Mouse (Mus musculus): ENCODE measurements at regions not wholly inside any gene's neighbourhood (a gene's known extent, or its start where the extent isn't known, plus 50 kb on each side); places are given as distances from the start of the nearest gene placed in this dataset.

- no peak for DNase-seq (ENCODE audit: low spot score in 2 of 2)
- intact Hi-C loops (cut with DNase I) = no loop called here
Observed at GRCm38 (mm10) chr15:70276838-70277237, 3557.5 kb upstream of the Gm6569 start.

DNA sequence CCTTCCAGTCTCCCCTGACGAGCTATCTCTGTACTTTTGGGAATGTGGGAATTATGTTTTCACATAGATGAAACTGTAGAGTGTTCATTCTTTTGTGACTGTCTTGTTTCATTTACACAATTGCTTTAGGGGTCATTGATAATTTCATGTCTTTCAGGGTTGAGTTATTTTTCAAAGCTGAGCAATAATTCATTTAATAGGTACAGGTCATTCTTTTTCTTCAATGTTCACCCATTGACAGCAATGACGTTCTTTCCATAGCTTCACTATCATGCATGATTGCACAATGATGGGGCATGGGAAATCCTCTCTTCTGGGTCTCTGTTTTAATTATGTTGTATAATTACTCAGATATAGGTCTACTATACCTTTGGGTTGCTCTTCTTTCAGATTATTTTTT is 3512.6 kb upstream of the Gm6569 start:
- intact Hi-C loops (cut with DNase I) = no loop called here
- no peak for DNase-seq (ENCODE audit: low spot score in 2 of 2)

- intact Hi-C loops (cut with DNase I) = no loop called here
- peak in 1 of 2 experiments; percentile 18 for DNase-seq (ENCODE audit: low spot score in 2 of 2)
Observed at GRCm38 (mm10) chr15:70339241-70339640, 3495.1 kb upstream of the Gm6569 start.

GRCm38 (mm10) chr15:70341401-70341800 is 3493.0 kb upstream of the Gm6569 start:
- intact Hi-C loops (cut with DNase I) = no loop called here
- peak in 1 of 2 experiments; percentile 22 for DNase-seq (ENCODE audit: low spot score in 2 of 2)

- peak; percentile 48 to 55 for DNase-seq (ENCODE audit: low spot score in 2 of 2)
- intact Hi-C loops (cut with DNase I) = no loop called here
Observed at GRCm38 (mm10) chr15:70357961-70358360, 3476.4 kb upstream of the Gm6569 start.

GRCm38 (mm10) chr15:70384631-70385030 is 3449.7 kb upstream of the Gm6569 start:
- intact Hi-C loops (cut with DNase I) = no loop called here
- DNase-seq (ENCODE audit: low spot score in 2 of 2) = no peak

DNA sequence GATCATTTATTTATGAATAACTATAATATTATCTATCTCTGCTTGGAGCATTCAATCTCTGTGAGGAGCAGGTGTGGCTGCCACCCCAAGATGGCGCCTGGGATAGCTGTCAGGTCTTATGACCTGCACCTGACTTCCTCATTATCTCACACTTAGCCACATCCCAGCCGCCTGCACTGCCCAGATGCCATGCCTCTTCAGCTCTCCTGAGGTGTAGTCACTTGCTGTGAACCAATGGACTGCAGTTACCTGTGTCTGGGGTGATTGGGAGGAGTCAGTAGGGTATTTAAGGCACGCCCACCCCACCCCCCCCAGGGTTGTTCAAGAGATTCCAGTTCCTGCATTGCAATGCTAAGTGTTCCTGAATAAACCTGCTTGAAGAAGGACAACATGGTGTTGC is 3418.1 kb upstream of the Gm6569 start:
- no peak for DNase-seq (ENCODE audit: low spot score in 2 of 2)
- intact Hi-C loops (cut with DNase I) = no loop called here

- DNase-seq (ENCODE audit: low spot score in 2 of 2) = no peak
- intact Hi-C loops (cut with DNase I) = no loop called here
Observed at GRCm38 (mm10) chr15:70425566-70425965, 3408.8 kb upstream of the Gm6569 start.

All from left cerebral cortex, postnatal 14 days (tissue).